Mouse (Mus musculus) kidney, adult 2 months (tissue): ENCODE results near the gene Tnip2.

Experiments used
- CTCF ChIP-seq: fragments of 200-500 bp; conservative IDR thresholded peaks from 2 replicates; pipeline ENCODE4 v1.5.1; 2011; ENCODE audit warnings: low read depth, mild to moderate bottlenecking, control low read depth, low read length, moderate library complexity, mixed read lengths; ENCODE audit not compliant: insufficient read depth, insufficient read length
- POLR2A ChIP-seq: fragments of 200-500 bp; IDR thresholded peaks from one replicate; pipeline ENCODE4 v1.6.1; 2011; ENCODE audit warnings: low read depth, low read length, control low read depth

DNA sequence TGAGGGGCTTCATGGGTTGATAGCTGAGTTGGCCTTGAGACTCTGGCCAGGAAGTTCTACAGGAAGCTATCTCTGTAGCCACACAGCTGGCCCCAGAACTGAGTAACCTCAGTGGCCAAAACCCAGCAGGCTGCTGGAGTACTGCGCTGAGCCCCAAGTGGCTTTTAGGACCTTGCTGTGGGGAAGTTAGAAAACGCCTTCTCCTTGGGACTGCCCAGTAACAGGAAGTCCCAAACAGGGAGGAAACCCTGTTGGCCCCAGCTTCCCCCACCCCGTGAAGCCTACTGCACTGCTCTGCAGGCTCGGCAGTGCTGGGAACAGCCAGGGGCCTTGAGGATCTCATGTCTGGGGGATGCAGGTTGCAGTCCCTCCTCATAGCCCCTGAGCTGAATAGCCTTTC is 29.3 kb upstream of the Tnip2 start:
- TF ChIP-seq POLR2A: no peak
- no peak for TF ChIP-seq CTCF
